Mouse (Mus musculus) kidney, embryonic 16.5 days (tissue): Measurements from ENCODE around the gene Arhgap33. TPM values are rescaled to one million over a fixed set of nuclear protein-coding genes. Genes with fewer than 3 reads are reported as not detected.
"Not testable (repeated sequence)": the region's sequence is repeated elsewhere in the genome, so short reads cannot be mapped to it uniquely, and the experiment has no call there.

Experiments used
- ATAC-seq: fragments of 200-750 bp; cut with Nextera tagmentation; 2 replicates; pipeline ENCODE4 v1.8.0; 2017; ENCODE audit warnings: moderate TSS enrichment; ENCODE audit not compliant: low FRiP score, low TSS enrichment
- H3K27ac ChIP-seq: fragments of 300-500 bp; sonication (generic); 2 replicates; pipeline ENCODE4 v1.5.1; 2014; ENCODE audit warnings: low read length
- H3K27me3 ChIP-seq: fragments of 300-500 bp; sonication (generic); 2 replicates; pipeline ENCODE4 v1.6.1; 2014; ENCODE audit warnings: low read length, control low read depth, mixed read lengths; ENCODE audit not compliant: insufficient read depth
- H3K36me3 ChIP-seq: fragments of 300-500 bp; sonication (generic); 2 replicates; pipeline ENCODE4 v1.6.1; 2014; ENCODE audit warnings: low read length, control low read depth, mixed read lengths; ENCODE audit not compliant: insufficient read depth
- H3K4me1 ChIP-seq: fragments of 300-500 bp; sonication (generic); 2 replicates; pipeline ENCODE4 v1.6.1; 2014; ENCODE audit warnings: low read length, control low read depth, mixed read lengths; ENCODE audit not compliant: insufficient read depth
- H3K4me2 ChIP-seq: fragments of 300-500 bp; sonication (generic); replicated peaks from 2 replicates; pipeline ENCODE4 v1.6.1; 2014; ENCODE audit warnings: low read depth, low read length
- H3K4me3 ChIP-seq: fragments of 300-500 bp; sonication (generic); 2 replicates; pipeline ENCODE4 v1.5.1; 2014; ENCODE audit warnings: mild to moderate bottlenecking, low read length
- H3K9ac ChIP-seq: fragments of 300-500 bp; sonication (generic); replicated peaks from 2 replicates; pipeline ENCODE4 v1.6.1; 2014; ENCODE audit warnings: low read length
- H3K9me3 ChIP-seq: fragments of 300-500 bp; sonication (generic); 2 replicates; pipeline ENCODE4 v1.6.1; 2016; ENCODE audit warnings: low read length, control low read depth
- WGBS: fragments of 180-500 bp; shearing (Covaris S2); extraction: QIAGEN DNeasy Blood & Tissue Kit; methylation state at CpG from one replicate; pipeline ENCODE4 v1.1.7; 2014; 5-methylcytosine and 5-hydroxymethylcytosine counted together
- microRNA-seq: library from miRNA; unstranded; fragments of <30 nt; microRNA quantifications from one replicate; pipeline ENCODE4, GENCODE M21; 2016
- polyA plus RNA-seq: library from polyadenylated mRNA; unstranded; fragments of >200 nt; fragmentation: Nextera tagmentation; extraction: Ambion mirVana; gene quantifications from 2 replicates; pipeline ENCODE4 v1.2.1, GENCODE M21; 2015

Gene Arhgap33
- polyA plus RNA-seq, 1 experiment from 2014 or later: 12.0 TPM

DNA sequence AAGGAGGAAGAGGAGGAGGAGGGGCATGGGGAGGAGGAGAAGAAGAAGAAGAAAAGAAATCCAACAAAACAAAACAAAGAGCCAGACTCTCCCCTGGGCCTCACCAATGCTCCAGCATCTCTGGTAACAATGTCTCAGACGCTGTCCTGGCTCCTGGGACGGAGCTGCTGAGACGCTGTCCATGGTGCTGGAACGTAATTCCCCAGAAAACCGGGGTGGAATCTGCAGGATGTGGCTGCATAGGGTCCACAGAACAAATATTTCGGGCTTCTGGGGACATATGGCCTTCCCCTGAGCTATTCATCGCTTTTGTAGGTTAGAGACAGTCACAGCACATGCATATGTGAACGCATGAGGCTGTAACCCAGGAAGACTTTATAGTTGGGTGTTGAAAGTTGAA lies 50.6 kb downstream of the Arhgap33 start:
- H3K9ac ChIP-seq: no peak overlapping the region
- 15% methylated on average over 8 of the region's 8 CpGs for WGBS
- no peak for ATAC-seq
- no peaks in the 10 kb centered on the region for H3K36me3 ChIP-seq
- no peak overlapping the region for H3K4me3 ChIP-seq
- H3K4me2 ChIP-seq: no peak overlapping the region
- H3K27me3 ChIP-seq: no peaks in the 10 kb centered on the region
- H3K9me3 ChIP-seq: no peaks in the 10 kb centered on the region
- H3K27ac ChIP-seq: no peak overlapping the region
- no peaks in the 10 kb centered on the region for H3K4me1 ChIP-seq

DNA sequence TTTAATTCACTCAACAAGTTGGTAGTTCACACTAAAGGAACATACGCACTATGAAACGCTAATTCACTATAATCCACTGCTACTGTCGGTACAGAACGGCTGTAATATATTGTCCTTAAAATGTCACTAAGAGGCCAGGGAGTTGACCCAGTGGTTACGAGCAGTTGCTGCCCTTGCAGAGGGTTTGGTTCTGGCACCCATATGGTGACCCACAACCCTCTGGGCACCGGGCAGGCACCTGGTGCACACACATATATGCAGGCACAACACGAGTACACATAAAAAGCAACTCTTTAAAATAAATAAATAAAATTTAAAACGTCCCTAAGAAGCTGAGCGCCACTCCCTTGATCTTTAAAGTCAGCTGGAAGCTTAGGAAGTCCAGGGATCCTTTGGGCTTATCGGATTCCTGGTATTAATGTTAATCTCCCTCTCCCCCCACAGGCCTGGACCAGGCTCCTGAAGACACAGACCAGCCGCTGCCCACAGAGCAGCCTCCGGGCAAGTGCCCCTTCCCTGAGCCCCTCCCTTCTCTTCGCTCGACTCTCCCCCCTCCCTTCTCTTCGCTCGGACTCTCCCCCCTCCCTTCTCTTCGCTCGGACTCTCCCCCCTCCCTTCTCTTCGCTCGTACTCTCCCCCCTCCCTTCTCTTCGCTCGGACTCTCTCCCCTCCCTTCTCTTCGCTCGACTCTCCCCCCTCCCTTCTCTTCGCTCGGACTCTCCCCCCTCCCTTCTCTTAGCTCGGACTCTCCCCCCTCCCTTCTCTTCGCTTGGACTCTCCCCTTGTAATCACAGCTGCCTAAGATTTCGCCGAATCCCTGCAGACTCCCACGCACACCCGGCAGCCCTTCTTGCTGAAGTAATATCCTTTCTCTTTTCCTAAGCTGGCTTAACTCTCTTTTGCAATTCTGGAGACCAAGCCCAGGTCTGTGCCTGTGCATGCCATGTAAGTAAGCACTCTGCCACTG lies 57.2 kb downstream of the Arhgap33 start:
- Histone ChIP-seq H3K4me2 (peak overlapping the region; percentile 48), H3K9ac (no peak overlapping the region), H3K9me3 (no peaks in the 10 kb centered on the region), H3K27me3 (no peaks in the 10 kb centered on the region), H3K4me1 (peaks cover 9% of the 10 kb centered on the region), H3K36me3 (no peaks in the 10 kb centered on the region), H3K27ac (no peak overlapping the region), H3K4me3 (peak overlapping the region; percentile 15)
- 5% methylated on average over 22 of the region's 32 CpGs for WGBS
- ATAC-seq: peak; percentile 78; the same call in 1 of the 2 replicates

DNA sequence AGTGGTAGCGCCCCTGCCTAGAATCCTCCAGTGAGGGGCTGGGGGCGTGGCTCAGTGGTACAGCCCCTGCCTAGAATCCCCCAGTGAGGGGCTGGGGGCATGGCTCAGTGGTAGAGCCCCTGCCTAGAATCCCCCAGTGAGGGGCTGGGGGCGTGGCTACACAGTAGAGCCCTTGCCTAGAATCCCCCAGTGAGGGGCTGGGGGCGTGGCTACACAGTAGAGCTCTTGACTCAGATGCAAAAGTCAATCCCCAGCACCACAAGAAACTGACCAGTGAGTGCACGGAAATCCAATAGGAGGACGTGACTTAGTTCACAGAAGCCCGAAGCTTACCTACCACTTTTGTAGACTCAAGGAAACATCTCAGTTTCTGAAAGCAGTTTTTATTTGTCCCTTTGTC lies 58.7 kb downstream of the Arhgap33 start:
- 88% methylated on average over 7 of the region's 7 CpGs for WGBS

DNA sequence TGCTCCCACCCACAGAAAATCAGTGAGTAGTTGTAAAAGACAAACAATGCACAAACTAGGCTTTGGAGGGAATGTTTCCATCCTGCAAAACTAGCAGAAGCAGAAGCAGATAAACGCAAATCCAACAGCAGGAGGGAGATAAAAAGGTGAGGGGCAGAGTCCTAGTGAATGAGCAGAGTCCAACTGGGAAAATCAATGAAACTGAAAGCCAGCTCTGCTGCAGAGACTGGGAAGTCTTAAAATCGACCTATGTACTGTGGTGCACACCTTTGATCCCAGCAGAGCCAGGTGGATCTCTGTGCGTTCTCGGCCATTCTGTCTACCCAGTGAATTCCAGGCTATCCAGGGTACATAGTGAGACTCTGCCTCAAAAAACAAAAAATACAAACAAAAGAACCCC lies 59.9 kb downstream of the Arhgap33 start:
- ATAC-seq: no peak
- WGBS: 65% methylated on average over 4 of the region's 4 CpGs
- H3K4me1 ChIP-seq: peaks cover 9% of the 10 kb centered on the region
- H3K9ac ChIP-seq: no peak overlapping the region
- H3K9me3 ChIP-seq: peaks cover 3% of the 10 kb centered on the region; the same call in 1 of the 2 replicates
- no peak overlapping the region for H3K4me2 ChIP-seq
- H3K36me3 ChIP-seq: no peaks in the 10 kb centered on the region
- H3K27me3 ChIP-seq: no peaks in the 10 kb centered on the region
- H3K4me3 ChIP-seq: no peak overlapping the region
- H3K27ac ChIP-seq: no peak overlapping the region

More for the DNA sequence above, 58.7 kb downstream of the Arhgap33 start:
- ATAC-seq, H3K9me3 ChIP-seq, H3K36me3 ChIP-seq, H3K9ac ChIP-seq, H3K4me3 ChIP-seq, H3K27me3 ChIP-seq, H3K4me1 ChIP-seq, H3K27ac ChIP-seq, H3K4me2 ChIP-seq: not testable (repeated sequence)

DNA sequence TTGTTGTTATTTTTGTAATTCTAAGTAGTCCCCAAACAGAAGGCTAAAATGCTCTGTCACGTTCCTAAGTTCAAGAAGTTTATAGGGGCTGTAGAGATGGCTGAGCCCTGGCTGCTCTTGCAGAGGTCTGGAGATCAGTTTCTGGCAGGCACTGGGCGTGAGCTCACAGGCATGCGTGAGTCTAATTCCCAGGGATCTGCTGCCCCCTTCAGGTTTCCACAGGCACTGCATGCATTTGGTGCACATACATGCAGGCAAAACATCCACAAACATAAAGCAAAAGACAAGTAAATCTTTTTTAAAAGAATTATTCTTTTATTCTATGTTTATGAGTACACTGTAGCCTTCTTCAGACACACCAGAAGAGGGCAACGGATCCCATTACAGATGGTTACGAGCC lies 62.4 kb downstream of the Arhgap33 start:
- H3K27ac ChIP-seq: no peak overlapping the region
- peaks cover 3% of the 10 kb centered on the region; the same call in 1 of the 2 replicates for H3K9me3 ChIP-seq
- no peak for ATAC-seq
- H3K36me3 ChIP-seq: no peaks in the 10 kb centered on the region
- no peak overlapping the region for H3K4me3 ChIP-seq
- H3K9ac ChIP-seq: no peak overlapping the region
- no peak overlapping the region for H3K4me2 ChIP-seq
- WGBS: 46% methylated on average over 5 of the region's 5 CpGs
- peaks cover 11% of the 10 kb centered on the region for H3K27me3 ChIP-seq
- H3K4me1 ChIP-seq: peaks cover 1% of the 10 kb centered on the region; the same call in 1 of the 2 replicates

Small RNAs within 50 kb of the gene (microRNA-seq; reads per million reads assigned to microRNA genes)
- 1.6 reads per million, percentile 3 among the genes with 10 or more reads in this experiment for gene Gm38670

Other genes with a start within 250 kb of the Arhgap33 start
- gene Clip3, start 243.3 kb downstream of the Arhgap33 start, polyA plus RNA-seq: 27.2 and 45.3 TPM in 2 replicates
- 106 and 107 TPM in 2 replicates for gene Alkbh6, start 226.3 kb downstream of the Arhgap33 start, polyA plus RNA-seq
- 129 and 136 TPM in 2 replicates for gene Syne4, start 220.3 kb downstream of the Arhgap33 start, polyA plus RNA-seq
- 2.3 and 3.7 TPM in 2 replicates for gene E130208F15Rik, start 213.3 kb downstream of the Arhgap33 start, polyA plus RNA-seq
- gene Sdhaf1, start 211.2 kb downstream of the Arhgap33 start, polyA plus RNA-seq: 17.2 and 18.1 TPM in 2 replicates
- 6.8 and 8.3 TPM in 2 replicates for gene Lrfn3, start 172.3 kb downstream of the Arhgap33 start, polyA plus RNA-seq
- gene Tyrobp, start 121.3 kb downstream of the Arhgap33 start, polyA plus RNA-seq: 29.3 and 31.4 TPM in 2 replicates
- 0.63 and 0.84 TPM in 2 replicates for gene Hcst, start 115.2 kb downstream of the Arhgap33 start, polyA plus RNA-seq
- gene Nfkbid, start 113.3 kb downstream of the Arhgap33 start, polyA plus RNA-seq: 1.6 and 2.0 TPM in 2 replicates
- 27.9 and 31.5 TPM in 2 replicates for gene Aplp1, start 89.5 kb downstream of the Arhgap33 start, polyA plus RNA-seq
- 0.78 and 1.1 TPM in 2 replicates for gene Kirrel2, start 77.4 kb downstream of the Arhgap33 start, polyA plus RNA-seq
- gene Nphs1, start 76.7 kb downstream of the Arhgap33 start, polyA plus RNA-seq: 5.4 and 5.5 TPM in 2 replicates
- 21.1 and 27.6 TPM in 2 replicates for gene Prodh2, start 41.4 kb downstream of the Arhgap33 start, polyA plus RNA-seq
- 18.0 and 20.6 TPM in 2 replicates for gene Hspb6, start 17.1 kb upstream of the Arhgap33 start, polyA plus RNA-seq
- 12.0 and 16.6 TPM in 2 replicates for gene Proser3, start 17.2 kb upstream of the Arhgap33 start, polyA plus RNA-seq
- gene Lin37, start 24.8 kb upstream of the Arhgap33 start, polyA plus RNA-seq: 47.0 and 48.1 TPM in 2 replicates
- gene U2af1l4, start 28.2 kb upstream of the Arhgap33 start, polyA plus RNA-seq: 91.6 and 99.4 TPM in 2 replicates
- 18.2 and 18.9 TPM in 2 replicates for gene Gm49396, start 28.3 kb upstream of the Arhgap33 start, polyA plus RNA-seq
- gene Psenen, start 28.6 kb upstream of the Arhgap33 start, polyA plus RNA-seq: 142 and 148 TPM in 2 replicates
- 6.0 and 8.7 TPM in 2 replicates for gene Igflr1, start 30.4 kb upstream of the Arhgap33 start, polyA plus RNA-seq
- gene Kmt2b, start 53.7 kb upstream of the Arhgap33 start, polyA plus RNA-seq: 7.8 and 9.0 TPM in 2 replicates
- 0.77 and 1.3 TPM in 2 replicates for gene Zbtb32, start 63.8 kb upstream of the Arhgap33 start, polyA plus RNA-seq
- gene Upk1a, start 77.8 kb upstream of the Arhgap33 start, polyA plus RNA-seq: 7.9 and 13.0 TPM in 2 replicates
- gene Cox6b1, start 91.1 kb upstream of the Arhgap33 start, polyA plus RNA-seq: 1,049 TPM in 2 replicates
- not detected in 2 replicates for gene Etv2, start 100.8 kb upstream of the Arhgap33 start, polyA plus RNA-seq
- 111 and 119 TPM in 2 replicates for gene Rbm42, start 115.3 kb upstream of the Arhgap33 start, polyA plus RNA-seq
- gene Haus5, start 129.9 kb upstream of the Arhgap33 start, polyA plus RNA-seq: 59.4 and 67.0 TPM in 2 replicates
- not detected in 2 replicates for gene Pmis2, start 136.5 kb upstream of the Arhgap33 start, polyA plus RNA-seq
- gene 2200002J24Rik, start 163.9 kb upstream of the Arhgap33 start, polyA plus RNA-seq: 0.40 and 0.51 TPM in 2 replicates
- 2.1 and 3.2 TPM in 2 replicates for gene Atp4a, start 177.1 kb upstream of the Arhgap33 start, polyA plus RNA-seq
- 209 and 225 TPM in 2 replicates for gene Tmem147, start 194.5 kb upstream of the Arhgap33 start, polyA plus RNA-seq
- 0.21 and 0.45 TPM in 2 replicates for gene Gapdhs, start 208.6 kb upstream of the Arhgap33 start, polyA plus RNA-seq
- 1.7 and 2.3 TPM in 2 replicates for gene Sbsn, start 216.4 kb upstream of the Arhgap33 start, polyA plus RNA-seq
- 0.89 and 1.2 TPM in 2 replicates for gene Dmkn, start 228.7 kb upstream of the Arhgap33 start, polyA plus RNA-seq